ENCODE assay signal across 20 mouse cellular contexts in genomic region chr16:87911201-87911600, GRCm38 (mm10).
DNase-seq lines count a peak whose midpoint lies in the region; ATAC-seq and TF ChIP-seq lines count a peak whose summit lies in the region.
"Had no signal": no experiment of that assay in that cellular context is flagged by ENCODE, and none has a peak within 500 bp of the region (broad histone marks: within the 10 kb centered on the region; RNA-seq: fewer than 3 reads in every experiment).

No protein-coding gene starts in this region.

- TF ChIP-seq POLR2A in kidney, adult 2 months (IDR thresholded peaks at IDR 0.05; ENCODE audit: low read depth, low read length) = no peak

- TF ChIP-seq CTCF in lung, embryonic 14.5 days (IDR thresholded peaks at IDR 0.05; ENCODE audit: low read depth) = no peak
- TF ChIP-seq CTCF in kidney, adult 2 months (conservative IDR thresholded peaks at IDR 0.05; ENCODE audit: insufficient read depth, insufficient read length, low read depth, low read length) = no peak

- no peak for ATAC-seq in lung, embryonic 14.5 days (ENCODE audit: insufficient read depth)
- ATAC-seq: forebrain, embryonic 15.5 days; inflammation-experienced regulatory T-cells, adult 6 months had no signal

- no peak overlapping the region; the same call in 1 of the 2 replicates for H3K27ac ChIP-seq in lung, embryonic 14.5 days (ENCODE audit: low read depth)
- H3K27ac ChIP-seq in kidney, adult 2 months (ENCODE audit: insufficient read depth, low read depth, low read length) = no peak overlapping the region
- H3K27ac ChIP-seq in forebrain, embryonic 10.5 days = no peak overlapping the region
- H3K27ac ChIP-seq: forebrain, embryonic 15.5 days; heart, embryonic 15.5 days; liver, embryonic 14.5 days; midbrain, embryonic 12.5 days had no signal

- H3K9me3 ChIP-seq in lung, embryonic 14.5 days (ENCODE audit: low read depth, low read length) = no peaks in the 10 kb centered on the region
- no peaks in the 10 kb centered on the region for H3K9me3 ChIP-seq in forebrain, embryonic 10.5 days
- H3K9me3 ChIP-seq: forebrain, embryonic 15.5 days; heart, embryonic 15.5 days; midbrain, embryonic 12.5 days had no signal

- DNase-seq in lung, embryonic 14.5 days = peak; percentile 37
- no peak for DNase-seq in lung, postnatal 14 days
- DNase-seq in Muller cell, postnatal 12 days (ENCODE audit: inconsistent ontology term) = peak; percentile 13
- peak; percentile 65 for DNase-seq in kidney, adult 2 months
- peak; percentile 48 for DNase-seq in kidney, postnatal 14 days
- DNase-seq in cerebellum, adult 8-10 months = no peak
- DNase-seq in forebrain, embryonic 10.5 days (ENCODE audit: extremely low spot score, low spot score) = no peak
- DNase-seq: adrenal gland, postnatal 36 days; B cell, adult 2 months; cerebellum, adult 11-12 months; gastrocnemius, postnatal 36 days; layer of hippocampus, postnatal 36 days; right cerebral cortex, postnatal 25 days; thymus, postnatal 4 days had no signal

- no peak overlapping the region for H3K4me2 ChIP-seq in lung, embryonic 14.5 days
- H3K4me2 ChIP-seq: forebrain, embryonic 15.5 days; heart, embryonic 15.5 days; midbrain, embryonic 12.5 days had no signal

- H3K27me3 ChIP-seq in lung, embryonic 14.5 days (ENCODE audit: insufficient read depth, low read length) = no peaks in the 10 kb centered on the region
- H3K27me3 ChIP-seq in kidney, adult 2 months (replicated peaks; ENCODE audit: control insufficient read depth, insufficient read depth, low read length) = no peaks in the 10 kb centered on the region
- no peaks in the 10 kb centered on the region for H3K27me3 ChIP-seq in forebrain, embryonic 10.5 days (ENCODE audit: poor library complexity, severe bottlenecking)
- H3K27me3 ChIP-seq: forebrain, embryonic 15.5 days; heart, embryonic 15.5 days; midbrain, embryonic 12.5 days had no signal

- no peaks in the 10 kb centered on the region for H3K36me3 ChIP-seq in lung, embryonic 14.5 days (ENCODE audit: insufficient read depth)
- H3K36me3 ChIP-seq in kidney, adult 2 months (ENCODE audit: control insufficient read depth, insufficient read depth, low read length) = no peaks in the 10 kb centered on the region
- no peaks in the 10 kb centered on the region for H3K36me3 ChIP-seq in forebrain, embryonic 10.5 days (replicated peaks)
- H3K36me3 ChIP-seq: forebrain, embryonic 15.5 days; heart, embryonic 15.5 days; midbrain, embryonic 12.5 days had no signal

- H3K4me3 ChIP-seq in lung, embryonic 14.5 days (ENCODE audit: low read depth, low read length) = no peak overlapping the region
- no peak overlapping the region for H3K4me3 ChIP-seq in kidney, adult 2 months (ENCODE audit: insufficient read depth, low read depth, low read length)
- H3K4me3 ChIP-seq in forebrain, embryonic 10.5 days = no peak overlapping the region
- H3K4me3 ChIP-seq: forebrain, embryonic 15.5 days; heart, embryonic 15.5 days; midbrain, embryonic 12.5 days; myocyte had no signal

- 25% methylated on average over 2 of the region's 2 CpGs for WGBS in lung, embryonic 14.5 days
- WGBS in kidney, adult 2 months = 5% methylated on average over 2 of the region's 2 CpGs
- 71% methylated on average over 2 of the region's 2 CpGs for WGBS in forebrain, embryonic 10.5 days

- H3K9ac ChIP-seq in lung, embryonic 14.5 days = no peak overlapping the region
- H3K9ac ChIP-seq: forebrain, embryonic 15.5 days; heart, embryonic 15.5 days; liver, embryonic 14.5 days; midbrain, embryonic 12.5 days had no signal

- H3K4me1 ChIP-seq in lung, embryonic 14.5 days (ENCODE audit: insufficient read depth) = no peaks in the 10 kb centered on the region
- H3K4me1 ChIP-seq in kidney, adult 2 months (ENCODE audit: control insufficient read depth, insufficient read depth, low read length) = peaks cover 3% of the 10 kb centered on the region; the same call in 1 of the 2 replicates
- peaks cover 3% of the 10 kb centered on the region for H3K4me1 ChIP-seq in forebrain, embryonic 10.5 days
- H3K4me1 ChIP-seq: heart, embryonic 15.5 days had no signal

Comparison
In these comparisons a context has a peak if more than half of its experiments do, and no peak if none do; other contexts are left out.
1. DNase-seq: peak in lung, embryonic 14.5 days (single experiment), Muller cell, postnatal 12 days (single experiment), kidney, adult 2 months (single experiment) and kidney, postnatal 14 days (single experiment); none in lung, postnatal 14 days (single experiment), cerebellum, adult 8-10 months (single experiment) and forebrain, embryonic 10.5 days (single experiment).